Mouse (Mus musculus) hindbrain, embryonic 12.5 days (tissue): ENCODE measurements around the gene Tha1. TPM values are rescaled to one million over a fixed set of nuclear protein-coding genes. Genes with fewer than 3 reads are reported as not detected.

Source experiments
- ATAC-seq: fragments of 200-750 bp; cut with Nextera tagmentation; 2 replicates; pipeline ENCODE4 v1.8.0; 2017; ENCODE audit warnings: moderate TSS enrichment; ENCODE audit not compliant: low FRiP score
- H3K27ac ChIP-seq: fragments of 300-500 bp; sonication (generic); 2 replicates; pipeline ENCODE4 v1.5.1; 2016; ENCODE audit warnings: mild to moderate bottlenecking
- H3K27me3 ChIP-seq: fragments of 300-500 bp; sonication (generic); 2 replicates; pipeline ENCODE4 v1.6.1; 2016; ENCODE audit warnings: mild to moderate bottlenecking
- H3K36me3 ChIP-seq: fragments of 300-500 bp; sonication (generic); 2 replicates; pipeline ENCODE4 v1.6.1; 2016; ENCODE audit warnings: mild to moderate bottlenecking
- H3K4me1 ChIP-seq: fragments of 300-500 bp; sonication (generic); 2 replicates; pipeline ENCODE4 v1.6.1; 2016
- H3K4me2 ChIP-seq: fragments of 300-500 bp; sonication (generic); replicated peaks from 2 replicates; pipeline ENCODE4 v1.6.1; 2016; ENCODE audit warnings: mild to moderate bottlenecking
- H3K4me3 ChIP-seq: fragments of 300-500 bp; sonication (generic); 2 replicates; pipeline ENCODE4 v1.5.1; 2016; ENCODE audit warnings: mild to moderate bottlenecking
- H3K9ac ChIP-seq: fragments of 300-500 bp; sonication (generic); 2 replicates; pipeline ENCODE4 v1.6.1; 2016; ENCODE audit warnings: mild to moderate bottlenecking, moderate library complexity
- H3K9me3 ChIP-seq: fragments of 300-500 bp; sonication (generic); replicated peaks from 2 replicates; pipeline ENCODE4 v1.6.1; 2016; ENCODE audit warnings: mild to moderate bottlenecking
- whole genome bisulfite sequencing: fragments of 180-500 bp; shearing (Covaris S2); methylation state at CpG from one replicate; pipeline ENCODE4 v1.1.7; 2016; 5-methylcytosine and 5-hydroxymethylcytosine counted together
- polyA plus RNA-seq: library from polyadenylated mRNA; unstranded; fragments of >200 nt; fragmentation: Nextera tagmentation; extraction: Ambion mirVana; gene quantifications from 2 replicates; pipeline ENCODE4 v1.2.1, GENCODE M21; 2016

Gene Tha1
- polyA plus RNA-seq, 1 experiment from 2014 or later, result 3.1 TPM

DNA sequence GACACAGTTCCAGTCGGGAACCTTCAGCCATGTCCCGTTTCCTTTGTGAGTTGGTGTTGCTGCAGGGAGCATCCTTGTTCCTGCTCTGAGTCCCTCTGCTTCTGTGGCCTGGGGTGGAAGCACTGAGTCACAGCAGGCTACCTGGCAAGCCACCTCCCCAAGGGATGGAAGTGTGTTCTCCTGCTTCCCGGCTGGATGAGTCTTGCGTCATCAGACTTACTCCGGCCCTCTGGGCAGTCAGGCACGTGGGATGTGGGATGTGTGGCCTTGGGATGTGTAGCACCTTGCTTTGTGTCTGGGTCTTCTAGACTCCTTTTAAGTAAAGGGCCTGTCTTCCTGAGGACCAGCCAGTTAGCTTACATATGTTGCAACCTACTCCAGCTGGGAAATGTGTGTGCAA is 6.4 kb upstream of the Tha1 start:
- no peak overlapping the region for H3K4me3 ChIP-seq
- H3K36me3 ChIP-seq, result no peaks in the 10 kb centered on the region
- no peaks in the 10 kb centered on the region for H3K9me3 ChIP-seq
- ATAC-seq, result no peak
- H3K27ac ChIP-seq, result no peak overlapping the region
- H3K4me1 ChIP-seq, result peaks cover 34% of the 10 kb centered on the region
- H3K9ac ChIP-seq, result no peak overlapping the region
- WGBS, result 79% methylated on average over 6 of the region's 6 CpGs
- H3K27me3 ChIP-seq, result peaks cover 12% of the 10 kb centered on the region
- H3K4me2 ChIP-seq, result no peak overlapping the region

DNA sequence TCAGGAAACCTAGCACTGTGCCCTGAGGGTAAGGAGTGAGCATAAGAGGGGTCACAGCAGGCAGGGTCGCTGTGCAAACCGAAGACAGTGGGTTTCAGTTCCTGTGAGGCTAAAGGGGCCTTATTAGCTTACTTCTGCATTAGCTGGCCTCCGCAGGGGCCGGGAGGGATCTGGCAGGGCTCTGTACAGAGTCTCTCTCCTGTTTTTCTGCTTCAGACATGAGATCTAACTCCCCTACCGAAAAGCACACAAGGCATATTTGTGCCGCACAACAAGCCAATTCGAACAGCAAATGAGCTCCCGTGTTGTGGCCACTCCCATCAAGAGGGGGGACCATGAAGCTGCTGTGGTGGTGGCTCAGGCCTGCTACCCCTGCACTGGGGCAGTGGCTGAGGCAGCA is 5.6 kb upstream of the Tha1 start:
- Histone ChIP-seq H3K4me1 (peaks cover 34% of the 10 kb centered on the region), H3K4me2 (peak overlapping the region; percentile 24; the same call in 1 of the 2 replicates), H3K27me3 (peaks cover 12% of the 10 kb centered on the region), H3K27ac (peak overlapping the region; percentile 49), H3K36me3 (no peaks in the 10 kb centered on the region), H3K9ac (no peak overlapping the region), H3K9me3 (no peaks in the 10 kb centered on the region), H3K4me3 (no peak overlapping the region)
- ATAC-seq, result no peak
- WGBS, result 32% methylated on average over 8 of the region's 8 CpGs

DNA sequence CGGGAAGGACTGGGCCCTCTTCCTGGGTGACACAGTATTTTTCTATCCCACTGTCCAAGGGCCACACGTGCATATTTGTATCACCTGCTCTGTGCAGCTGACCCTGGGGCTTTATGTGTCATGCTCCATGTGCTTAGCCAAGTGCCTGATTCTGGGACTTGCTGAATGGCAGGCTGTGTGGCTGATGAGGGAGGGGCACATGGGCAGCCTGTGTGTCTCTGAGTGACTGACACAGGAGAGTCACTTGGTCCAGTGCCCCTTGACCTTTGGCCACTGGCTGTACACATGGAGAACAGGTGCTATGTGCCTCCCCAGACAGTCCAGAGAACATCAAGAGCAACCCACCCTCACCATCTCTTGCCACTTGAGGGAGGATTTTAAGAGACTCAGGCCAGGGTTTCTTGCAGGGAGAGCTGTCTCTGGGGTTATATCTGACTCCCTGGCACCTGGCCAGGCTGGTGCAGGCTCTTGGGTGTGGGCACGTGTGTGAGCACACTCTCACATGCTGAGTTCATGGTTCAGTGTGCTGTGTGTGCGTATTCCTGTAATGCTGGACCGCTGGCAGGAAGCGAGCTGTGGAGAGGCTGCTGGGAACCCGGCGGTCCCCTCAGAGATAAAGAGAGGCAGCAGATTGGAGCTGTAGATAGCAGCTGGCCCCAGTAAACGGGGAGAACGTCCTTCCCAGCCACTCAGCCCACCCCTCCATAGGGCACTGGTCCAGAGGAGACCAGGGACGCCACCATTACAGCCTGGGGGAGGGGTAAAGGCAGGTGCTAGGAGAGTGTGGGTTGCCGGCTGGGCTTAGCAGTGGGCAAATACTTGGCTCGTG is 4.8 kb upstream of the Tha1 start:
- WGBS, result 32% methylated on average over 13 of the region's 13 CpGs
- no peaks in the 10 kb centered on the region for H3K9me3 ChIP-seq
- no peak overlapping the region for H3K4me3 ChIP-seq
- H3K4me1 ChIP-seq, result peaks cover 37% of the 10 kb centered on the region
- H3K27me3 ChIP-seq, result peaks cover 12% of the 10 kb centered on the region
- ATAC-seq, result peak; percentile 46
- no peaks in the 10 kb centered on the region for H3K36me3 ChIP-seq
- H3K4me2 ChIP-seq, result peak overlapping the region; percentile 24; the same call in 1 of the 2 replicates
- H3K9ac ChIP-seq, result no peak overlapping the region
- peak overlapping the region; percentile 49 for H3K27ac ChIP-seq

DNA sequence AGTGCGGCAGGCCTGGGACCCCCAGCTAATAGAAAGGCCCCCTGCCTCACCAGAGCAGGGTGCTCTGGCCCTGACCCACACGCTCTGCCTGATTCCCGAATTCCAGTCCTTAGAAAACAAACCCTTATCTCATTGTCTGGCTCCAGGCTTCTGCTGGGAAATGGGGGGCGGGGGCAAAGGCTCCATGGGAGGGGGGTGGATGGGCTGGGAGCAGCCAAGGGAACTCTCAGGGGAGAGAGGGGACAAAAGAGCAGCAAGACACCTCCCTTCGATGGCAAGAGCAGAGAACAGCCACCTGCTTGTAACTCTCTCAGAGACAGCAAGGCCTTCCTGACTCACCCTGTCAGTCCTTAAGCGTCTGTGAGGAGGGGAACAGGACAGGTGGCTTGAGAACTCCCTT is 2.4 kb upstream of the Tha1 start:
- 23% methylated on average over 6 of the region's 6 CpGs for WGBS
- H3K27me3 ChIP-seq, result peaks cover 18% of the 10 kb centered on the region

GRCm38 (mm10) chr11:117874419-117874818 is 1.1 kb upstream of the Tha1 start:
- Histone ChIP-seq H3K4me1 (peaks cover 38% of the 10 kb centered on the region), H3K27ac (no peak overlapping the region), H3K4me2 (no peak overlapping the region), H3K27me3 (peaks cover 13% of the 10 kb centered on the region), H3K9me3 (no peaks in the 10 kb centered on the region), H3K4me3 (no peak overlapping the region), H3K36me3 (no peaks in the 10 kb centered on the region), H3K9ac (no peak overlapping the region)
- WGBS, result 57% methylated on average over 4 of the region's 4 CpGs
- no peak for ATAC-seq

More for the DNA sequence above, 2.4 kb upstream of the Tha1 start:
- Histone ChIP-seq H3K4me2 (no peak overlapping the region), H3K9me3 (no peaks in the 10 kb centered on the region), H3K4me1 (peaks cover 35% of the 10 kb centered on the region), H3K9ac (no peak overlapping the region), H3K4me3 (no peak overlapping the region), H3K27ac (no peak overlapping the region), H3K36me3 (no peaks in the 10 kb centered on the region)
- no peak for ATAC-seq

DNA sequence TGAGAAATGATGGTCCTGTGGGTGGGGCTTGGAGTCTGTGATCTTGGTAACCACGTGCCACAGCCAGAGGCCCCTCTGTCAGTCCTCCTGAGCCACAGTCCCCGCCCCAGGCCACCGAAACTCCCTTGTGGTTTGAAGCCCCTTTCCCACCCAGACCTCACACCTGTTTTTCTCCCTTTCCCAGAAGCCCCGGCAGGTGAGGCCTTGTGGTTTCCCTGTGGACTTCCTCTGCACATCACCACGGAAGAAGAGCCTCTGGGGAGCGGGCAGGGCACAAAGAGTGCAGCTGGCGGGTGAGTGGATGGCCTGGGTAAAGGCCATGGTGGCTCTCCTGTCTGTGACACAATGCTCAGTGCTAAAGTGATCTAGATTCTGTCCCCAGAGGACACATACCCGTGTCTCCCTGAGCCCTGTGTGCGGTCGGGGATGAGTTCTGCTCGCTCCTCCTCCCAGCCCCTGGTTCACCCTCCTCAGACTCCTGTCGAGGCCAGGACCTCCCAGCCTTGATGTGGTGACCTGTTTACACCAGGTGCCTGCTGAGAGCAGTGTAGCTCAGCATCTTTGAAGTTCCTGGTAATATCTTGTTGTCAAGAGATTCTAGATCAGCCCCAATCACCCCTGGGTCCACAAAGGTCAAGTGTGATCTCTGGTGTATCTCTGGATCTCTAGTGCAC is 1.2 kb downstream of the Tha1 start:
- H3K4me2 ChIP-seq, result no peak overlapping the region

DNA sequence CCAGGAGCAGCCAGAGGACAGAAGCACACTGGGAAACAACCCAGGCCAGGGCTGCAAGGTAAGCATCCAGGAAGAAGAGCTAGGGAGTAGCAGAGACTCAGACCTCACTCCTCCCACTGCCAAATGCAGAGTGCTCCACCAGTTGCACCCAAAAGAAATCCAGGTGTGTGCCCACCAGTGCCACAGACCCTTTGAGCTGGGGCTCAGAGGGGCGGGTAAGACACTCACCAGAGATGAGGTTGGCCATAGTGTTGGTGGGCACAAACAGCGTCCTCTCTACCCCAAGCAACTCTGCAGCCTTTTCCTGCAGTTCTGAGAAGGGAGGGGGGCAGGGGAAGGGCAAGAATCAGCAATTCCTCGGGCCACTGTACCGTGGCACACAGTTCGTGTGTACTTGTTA is 1.9 kb downstream of the Tha1 start:
- no peak overlapping the region for H3K4me3 ChIP-seq
- H3K27me3 ChIP-seq, result peaks cover 6% of the 10 kb centered on the region; the same call in 1 of the 2 replicates
- no peak overlapping the region for H3K9ac ChIP-seq
- H3K36me3 ChIP-seq, result no peaks in the 10 kb centered on the region
- 64% methylated on average over 5 of the region's 5 CpGs for WGBS
- H3K4me2 ChIP-seq, result no peak overlapping the region
- peaks cover 26% of the 10 kb centered on the region for H3K4me1 ChIP-seq
- no peaks in the 10 kb centered on the region for H3K9me3 ChIP-seq
- ATAC-seq, result no peak
- H3K27ac ChIP-seq, result no peak overlapping the region

More for the DNA sequence above, 1.2 kb downstream of the Tha1 start:
- WGBS, result 58% methylated on average over 12 of the region's 12 CpGs
- Histone ChIP-seq H3K4me1 (peaks cover 21% of the 10 kb centered on the region), H3K36me3 (no peaks in the 10 kb centered on the region), H3K27me3 (peaks cover 6% of the 10 kb centered on the region; the same call in 1 of the 2 replicates), H3K9ac (no peak overlapping the region), H3K27ac (no peak overlapping the region), H3K9me3 (no peaks in the 10 kb centered on the region), H3K4me3 (no peak overlapping the region)
- ATAC-seq, result no peak

DNA sequence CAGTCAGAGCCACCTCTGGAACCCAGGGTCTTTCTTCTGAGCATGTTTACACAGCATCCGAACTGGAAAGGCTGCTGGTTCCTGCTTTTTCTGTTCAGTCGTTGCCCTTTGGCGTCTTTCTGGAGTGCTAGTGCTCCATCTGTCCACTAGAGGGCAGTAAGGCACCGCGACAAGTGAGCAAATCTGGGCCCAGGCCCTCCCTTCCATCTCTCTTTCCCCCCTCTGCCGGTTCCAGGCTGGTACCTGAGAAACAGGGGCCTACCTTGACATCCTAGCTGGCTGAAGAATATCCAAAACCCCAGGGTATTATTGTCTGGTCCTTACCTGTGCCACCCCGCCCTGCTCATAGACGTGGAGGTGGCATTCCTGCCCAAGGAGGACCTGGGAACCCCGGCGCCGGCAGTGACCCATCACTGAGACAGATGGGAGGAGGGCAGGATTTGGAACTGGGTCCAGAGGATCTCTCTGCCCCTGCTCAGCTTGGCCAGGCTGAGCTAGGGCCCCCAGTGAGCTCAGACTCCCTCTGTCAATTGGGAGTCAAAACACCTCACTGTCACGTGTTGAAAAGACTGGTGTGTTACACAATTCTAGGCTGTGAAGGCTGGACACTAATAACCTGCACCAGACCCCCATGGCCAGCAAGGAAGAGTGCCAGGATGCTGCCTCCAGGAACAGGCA is 2.5 kb downstream of the Tha1 start:
- Histone ChIP-seq H3K9ac (no peak overlapping the region; the same call in 1 of the 2 replicates), H3K9me3 (no peaks in the 10 kb centered on the region), H3K4me3 (no peak overlapping the region), H3K36me3 (no peaks in the 10 kb centered on the region), H3K4me2 (no peak overlapping the region), H3K27me3 (peaks cover 6% of the 10 kb centered on the region; the same call in 1 of the 2 replicates), H3K27ac (no peak overlapping the region), H3K4me1 (peaks cover 31% of the 10 kb centered on the region)
- ATAC-seq, result no peak
- 37% methylated on average over 12 of the region's 12 CpGs for WGBS

DNA sequence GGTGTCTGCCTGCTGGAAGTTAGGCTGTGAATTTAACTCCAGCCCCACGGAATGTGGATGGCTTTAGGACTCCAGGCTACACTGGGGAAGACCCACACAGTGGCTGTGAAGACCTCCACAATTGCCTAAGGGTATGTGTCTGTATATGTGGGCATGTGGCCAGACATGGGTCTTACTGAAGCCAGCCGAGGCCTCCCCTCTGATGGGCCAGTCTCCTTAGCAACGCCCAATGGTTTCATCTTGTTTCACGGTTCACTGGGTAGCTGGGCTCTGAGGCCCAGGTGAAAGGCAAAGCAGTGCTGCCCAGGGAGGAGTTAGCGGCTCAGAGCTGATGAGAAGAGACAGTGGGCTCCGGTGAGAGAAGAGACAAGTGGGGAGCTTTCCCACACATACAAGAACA is 7.3 kb downstream of the Tha1 start:
- Histone ChIP-seq H3K4me3 (no peak overlapping the region), H3K4me1 (peaks cover 19% of the 10 kb centered on the region), H3K9me3 (no peaks in the 10 kb centered on the region), H3K9ac (peak overlapping the region; percentile 32; the same call in 1 of the 2 replicates), H3K4me2 (peak overlapping the region; percentile 24), H3K36me3 (no peaks in the 10 kb centered on the region), H3K27me3 (peaks cover 35% of the 10 kb centered on the region), H3K27ac (peak overlapping the region; percentile 76; the same call in 1 of the 2 replicates)
- peak; percentile 44; the same call in 1 of the 2 replicates for ATAC-seq
- 17% methylated on average over 6 of the region's 6 CpGs for WGBS

GRCm38 (mm10) chr11:117864805-117865204 is 8.5 kb downstream of the Tha1 start:
- 60% methylated on average over 2 of the region's 2 CpGs for WGBS
- Histone ChIP-seq H3K9ac (no peak overlapping the region), H3K27me3 (peaks cover 47% of the 10 kb centered on the region), H3K36me3 (no peaks in the 10 kb centered on the region), H3K4me2 (no peak overlapping the region), H3K4me1 (peaks cover 21% of the 10 kb centered on the region), H3K4me3 (no peak overlapping the region), H3K9me3 (no peaks in the 10 kb centered on the region), H3K27ac (no peak overlapping the region)
- ATAC-seq, result no peak

DNA sequence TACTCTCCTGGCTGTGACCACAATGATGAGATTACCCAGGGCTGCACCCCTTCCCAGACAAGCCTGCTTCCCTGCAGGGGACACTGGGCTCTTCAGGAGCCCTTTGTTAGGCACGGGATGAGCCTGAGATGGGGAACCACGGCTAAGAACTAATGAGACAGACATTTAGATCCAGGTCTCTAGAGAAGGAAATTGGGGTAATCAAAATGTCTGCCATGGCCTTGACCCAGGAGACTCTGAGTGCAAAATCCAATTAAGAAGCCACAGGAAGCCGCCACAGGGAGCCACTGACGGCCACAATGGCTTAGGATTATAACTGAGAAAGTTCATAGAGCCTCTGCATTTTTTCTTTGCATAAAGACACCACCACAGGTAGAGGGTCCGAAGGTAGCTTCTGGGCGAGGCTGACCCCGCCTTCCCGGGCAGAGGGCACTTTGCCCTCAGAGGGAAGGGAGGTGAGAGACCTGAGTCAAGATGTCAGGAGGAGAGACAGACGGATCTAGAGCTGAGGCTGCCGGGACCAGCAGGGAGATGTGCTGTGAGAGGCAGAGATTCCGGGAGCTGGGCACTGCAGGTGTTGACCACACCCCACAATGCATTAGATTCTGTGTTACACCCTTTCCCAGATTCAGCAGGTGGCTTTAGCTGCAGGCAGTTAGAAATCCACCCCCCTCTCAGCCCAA is 10.0 kb downstream of the Tha1 start:
- 29% methylated on average over 11 of the region's 11 CpGs for WGBS
- no peak for ATAC-seq
- Histone ChIP-seq H3K9me3 (no peaks in the 10 kb centered on the region), H3K4me1 (peaks cover 23% of the 10 kb centered on the region), H3K9ac (no peak overlapping the region), H3K4me2 (no peak overlapping the region), H3K4me3 (no peak overlapping the region), H3K27ac (no peak overlapping the region), H3K36me3 (no peaks in the 10 kb centered on the region), H3K27me3 (peaks cover 59% of the 10 kb centered on the region)

GRCm38 (mm10) chr11:117860601-117861000 is 12.7 kb downstream of the Tha1 start, which contains the start of gene Tmem235:
TSS of gene Tmem235 (plus strand) at chr11:117860752.
- H3K4me3 ChIP-seq, result no peak within 1 kb of the TSS
- peaks cover 18% of the 10 kb centered on the region for H3K36me3 ChIP-seq
- peaks cover 10% of the 10 kb centered on the region for H3K4me1 ChIP-seq
- peaks cover 59% of the 10 kb centered on the region for H3K27me3 ChIP-seq
- WGBS, result 5% methylated on average over 23 of the region's 23 CpGs
- no peaks in the 10 kb centered on the region for H3K9me3 ChIP-seq
- ATAC-seq, result no peak
- H3K27ac ChIP-seq, result no peak within 1 kb of the TSS
- peak within 1 kb of the TSS; percentile 7 for H3K4me2 ChIP-seq
- H3K9ac ChIP-seq, result no peak within 1 kb of the TSS
